Mouse (Mus musculus) lung, postnatal 0 days (tissue): ENCODE results near the gene Rrh.

ENCODE experiments used
- CTCF ChIP-seq: IDR thresholded peaks from 2 replicates; pipeline ENCODE4 v1.5.1; 2016; ENCODE audit warnings: antibody characterized with exemption, mild to moderate bottlenecking
- EP300 ChIP-seq: IDR thresholded peaks from 2 replicates; pipeline ENCODE4 v1.6.1; 2016; ENCODE audit warnings: antibody characterized with exemption, mild to moderate bottlenecking, control low read depth

DNA sequence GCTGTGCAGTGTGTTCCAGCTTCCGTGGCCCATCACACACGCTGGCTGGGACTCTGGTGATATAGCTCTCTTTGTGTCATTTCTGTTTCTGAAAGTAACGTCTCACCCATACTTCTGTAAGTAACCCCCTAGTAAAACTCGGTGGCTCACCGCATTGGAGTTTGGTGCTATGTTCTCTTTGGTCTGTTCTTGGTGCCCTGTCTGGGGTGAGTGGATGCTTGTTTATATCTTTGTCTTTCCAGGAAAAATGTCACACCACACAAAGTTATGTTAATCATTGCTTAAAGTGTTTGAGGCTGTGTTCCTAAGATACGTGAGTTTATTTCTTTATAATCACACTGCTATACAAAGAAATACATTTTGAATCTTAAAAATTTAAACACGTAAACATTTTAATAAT, 24.5 kb upstream of the Rrh start:
- TF ChIP-seq CTCF (no peak), EP300 (no peak)
